Mouse (Mus musculus) ES-Bruce4 (cell line): ENCODE measurements around the gene Tspan4.

ENCODE experiments used
- CTCF ChIP-seq: IDR thresholded peaks from one replicate; pipeline ENCODE4 v1.8.1; 2011; ENCODE audit warnings: low read depth, low read length
- POLR2A ChIP-seq: IDR thresholded peaks from one replicate; pipeline ENCODE4 v1.8.1; 2011; ENCODE audit warnings: low read length; ENCODE audit not compliant: insufficient read depth

- TF ChIP-seq CTCF: no peak
- no peak for TF ChIP-seq POLR2A
Observed at GRCm38 (mm10) chr7:141483114-141483653, 8.1 kb downstream of the Tspan4 start.
